Comparison of ENCODE assay signal across 11 mouse cellular contexts in genomic region chr17:12758701-12759455, GRCm38 (mm10). TPM values are rescaled to one million over a fixed set of nuclear protein-coding genes. Genes with fewer than 3 reads are reported as not detected.
DNase-seq lines count a peak whose midpoint lies in the region; ATAC-seq and TF ChIP-seq lines count a peak whose summit lies in the region.
"Had no signal": no experiment of that assay in that cellular context is flagged by ENCODE, and none has a peak within 500 bp of the region (broad histone marks: within the 10 kb centered on the region; RNA-seq: fewer than 3 reads in every experiment).

No protein-coding gene starts in this region.

- WGBS in hindbrain, embryonic 13.5 days = 90% methylated on average over 12 of the region's 12 CpGs
- 86% methylated on average over 12 of the region's 12 CpGs for WGBS in hindbrain, embryonic 14.5 days
- 79% methylated on average over 12 of the region's 12 CpGs for WGBS in spleen, adult 2 months
- WGBS in heart, embryonic 16.5 days = 47% methylated on average over 12 of the region's 12 CpGs

- DNase-seq in hindbrain, embryonic 14.5 days (ENCODE audit: low spot score) = no peak
- DNase-seq in spleen, adult 2 months (ENCODE audit: low read depth in 1 of 2, low spot score in 2 of 2) = no peak
- DNase-seq in spleen, adult 12 weeks (ENCODE audit: low spot score) = no peak
- DNase-seq in right cerebral cortex, postnatal 25 days = no peak
- no peak for DNase-seq in adrenal gland, postnatal 4 days (ENCODE audit: low spot score in 2 of 2)
- no peak for DNase-seq in testis, postnatal 10 days (ENCODE audit: low spot score)
- DNase-seq: liver had no signal

- H3K4me2 ChIP-seq in hindbrain, embryonic 13.5 days = no peak overlapping the region
- H3K4me2 ChIP-seq in hindbrain, embryonic 14.5 days (replicated peaks) = no peak overlapping the region
- peak overlapping the region; percentile 59 for H3K4me2 ChIP-seq in heart, embryonic 16.5 days (ENCODE audit: low read depth, low read length)
- H3K4me2 ChIP-seq: midbrain, embryonic 15.5 days had no signal

- no peak for TF ChIP-seq CTCF in spleen, adult 2 months (IDR thresholded peaks at IDR 0.05; ENCODE audit: extremely low read depth, insufficient read depth, insufficient read length, insufficient replicate concordance)

- H3K4me3 ChIP-seq in hindbrain, embryonic 13.5 days = no peak overlapping the region
- no peak overlapping the region for H3K4me3 ChIP-seq in hindbrain, embryonic 14.5 days (replicated peaks; ENCODE audit: low read length)
- no peak overlapping the region for H3K4me3 ChIP-seq in spleen, adult 2 months (ENCODE audit: extremely low read depth, insufficient read depth, insufficient read length)
- peak overlapping the region; percentile 33 for H3K4me3 ChIP-seq in heart, embryonic 16.5 days (ENCODE audit: low read length)
- H3K4me3 ChIP-seq: forebrain, embryonic 10.5 days; midbrain, embryonic 15.5 days had no signal

- peaks cover 37% of the 10 kb centered on the region for H3K4me1 ChIP-seq in hindbrain, embryonic 13.5 days (replicated peaks)
- H3K4me1 ChIP-seq in hindbrain, embryonic 14.5 days (replicated peaks; ENCODE audit: control insufficient read depth, insufficient read depth, low read length) = peaks cover 9% of the 10 kb centered on the region
- peaks cover 24% of the 10 kb centered on the region; the same call in 1 of the 2 replicates for H3K4me1 ChIP-seq in spleen, adult 2 months (ENCODE audit: control insufficient read depth, insufficient read depth, insufficient read length)
- peaks cover 82% of the 10 kb centered on the region for H3K4me1 ChIP-seq in heart, embryonic 16.5 days (ENCODE audit: control insufficient read depth, insufficient read depth, low read length)
- H3K4me1 ChIP-seq: midbrain, embryonic 15.5 days had no signal

- H3K27me3 ChIP-seq in hindbrain, embryonic 13.5 days = no peaks in the 10 kb centered on the region
- no peaks in the 10 kb centered on the region for H3K27me3 ChIP-seq in hindbrain, embryonic 14.5 days (ENCODE audit: control insufficient read depth, insufficient read depth, low read length)
- H3K27me3 ChIP-seq in spleen, adult 2 months (ENCODE audit: control insufficient read depth, insufficient read depth, low read length) = no peaks in the 10 kb centered on the region
- H3K27me3 ChIP-seq in heart, embryonic 16.5 days (ENCODE audit: control insufficient read depth, insufficient read depth, low read length) = no peaks in the 10 kb centered on the region
- H3K27me3 ChIP-seq: midbrain, embryonic 15.5 days had no signal

- H3K27ac ChIP-seq in hindbrain, embryonic 13.5 days = 0 out of 2 replicates have a peak overlapping the region, but pooled peaks have one; percentile 8
- no peak overlapping the region for H3K27ac ChIP-seq in hindbrain, embryonic 14.5 days
- H3K27ac ChIP-seq in spleen, adult 2 months (ENCODE audit: insufficient read depth, low read length) = 0 out of 2 replicates have a peak overlapping the region, but pooled peaks have one; percentile 23
- peak overlapping the region; percentile 93 for H3K27ac ChIP-seq in heart, embryonic 16.5 days (ENCODE audit: low read length)
- H3K27ac ChIP-seq: forebrain, embryonic 10.5 days; midbrain, embryonic 15.5 days had no signal

- no peaks in the 10 kb centered on the region for H3K36me3 ChIP-seq in hindbrain, embryonic 13.5 days
- no peaks in the 10 kb centered on the region for H3K36me3 ChIP-seq in hindbrain, embryonic 14.5 days (replicated peaks; ENCODE audit: control insufficient read depth, insufficient read depth)
- H3K36me3 ChIP-seq in spleen, adult 2 months (ENCODE audit: control insufficient read depth, insufficient read depth, low read length) = no peaks in the 10 kb centered on the region
- peaks cover 19% of the 10 kb centered on the region for H3K36me3 ChIP-seq in heart, embryonic 16.5 days (ENCODE audit: control insufficient read depth, insufficient read depth)
- H3K36me3 ChIP-seq: midbrain, embryonic 15.5 days had no signal

- no peaks in the 10 kb centered on the region for H3K9me3 ChIP-seq in hindbrain, embryonic 13.5 days
- H3K9me3 ChIP-seq in hindbrain, embryonic 14.5 days (ENCODE audit: control insufficient read depth, low read length) = no peaks in the 10 kb centered on the region
- no peaks in the 10 kb centered on the region for H3K9me3 ChIP-seq in heart, embryonic 16.5 days (replicated peaks; ENCODE audit: control insufficient read depth, low read length)
- H3K9me3 ChIP-seq: forebrain, embryonic 10.5 days; midbrain, embryonic 15.5 days had no signal

- ATAC-seq in hindbrain, embryonic 13.5 days (ENCODE audit: low FRiP score) = no peak
- ATAC-seq in hindbrain, embryonic 14.5 days (ENCODE audit: low FRiP score) = no peak
- peak; percentile 10; the same call in 1 of the 2 replicates for ATAC-seq in heart, embryonic 16.5 days (replicated peaks; ENCODE audit: extremely low read depth, insufficient read depth, low FRiP score)
- ATAC-seq: midbrain, embryonic 15.5 days had no signal

- H3K9ac ChIP-seq in hindbrain, embryonic 13.5 days = no peak overlapping the region
- H3K9ac ChIP-seq in hindbrain, embryonic 14.5 days = no peak overlapping the region
- peak overlapping the region; percentile 49 for H3K9ac ChIP-seq in heart, embryonic 16.5 days (ENCODE audit: low read length)
- H3K9ac ChIP-seq: midbrain, embryonic 15.5 days had no signal

- no peak for TF ChIP-seq POLR2A in spleen, adult 2 months (IDR thresholded peaks at IDR 0.05; ENCODE audit: low read depth, low read length)

RNA-seq across cellular contexts. Expression of gene Igf2r, which starts 10.6 kb away (rescaled TPM):
- 12.3 and 12.5 TPM in 2 replicates for polyA plus RNA-seq in hindbrain, embryonic 13.5 days (2015; fragmentation: Nextera tagmentation; extraction: Ambion mirVana)
- 13.1 and 14.9 TPM in 2 replicates for polyA plus RNA-seq in hindbrain, embryonic 14.5 days (2014; fragmentation: Nextera tagmentation; extraction: Ambion mirVana)
- polyA plus RNA-seq in spleen, adult 2 months (2012; rRNA removed) = 7.2 and 9.7 TPM in 2 replicates
- polyA plus RNA-seq in heart, embryonic 16.5 days (2015; fragmentation: Nextera tagmentation; extraction: Ambion mirVana) = 98.0 and 133 TPM in 2 replicates
- total RNA-seq in adrenal gland, postnatal 4 days (2021) = 10 to 100 TPM; 76.4 to 82.0 TPM
